Mouse (Mus musculus): ENCODE results near the gene Lrp5.

The Lrp5 gene

GRCm38 (mm10) chr19:3554785-3555184 is 131.6 kb downstream of the Lrp5 start:
- DNase-seq (ENCODE audit: low spot score) = no peak

GRCm38 (mm10) chr19:3551573-3552159 is 134.7 kb downstream of the Lrp5 start:
- no peak for DNase-seq (ENCODE audit: low spot score)

GRCm38 (mm10) chr19:3550101-3550500 is 136.3 kb downstream of the Lrp5 start:
- DNase-seq (ENCODE audit: low spot score) = no peak

- no peak for DNase-seq (ENCODE audit: low spot score)
Measured at GRCm38 (mm10) chr19:3549263-3549662, 137.1 kb downstream of the Lrp5 start.

GRCm38 (mm10) chr19:3548311-3548710 is 138.1 kb downstream of the Lrp5 start:
- DNase-seq (ENCODE audit: low spot score) = no peak

GRCm38 (mm10) chr19:3544995-3545394 is 141.4 kb downstream of the Lrp5 start:
- DNase-seq (ENCODE audit: low spot score) = no peak

- DNase-seq (ENCODE audit: low spot score) = no peak
Measured at GRCm38 (mm10) chr19:3542591-3542990, 143.8 kb downstream of the Lrp5 start.

- no peak for DNase-seq (ENCODE audit: low spot score)
Measured at GRCm38 (mm10) chr19:3540997-3541396, 145.4 kb downstream of the Lrp5 start.

GRCm38 (mm10) chr19:3540254-3540653 is 146.1 kb downstream of the Lrp5 start:
- no peak for DNase-seq (ENCODE audit: low spot score)

- no peak for DNase-seq (ENCODE audit: low spot score)
Measured at GRCm38 (mm10) chr19:3539456-3539855, 146.9 kb downstream of the Lrp5 start.

GRCm38 (mm10) chr19:3537658-3538057 is 148.7 kb downstream of the Lrp5 start:
- DNase-seq (ENCODE audit: low spot score) = no peak

- no peak for DNase-seq (ENCODE audit: low spot score)
Measured at GRCm38 (mm10) chr19:3534945-3535344, 151.4 kb downstream of the Lrp5 start.

Data from spleen, adult 12 weeks (tissue).